29 mouse cellular contexts compared by ENCODE assay signal in genomic region chr7:122706736-122707135, GRCm38 (mm10). TPM values are rescaled to one million over a fixed set of nuclear protein-coding genes. Genes with fewer than 3 reads are reported as not detected.
DNase-seq lines count a peak whose midpoint lies in the region; ATAC-seq and TF ChIP-seq lines count a peak whose summit lies in the region.
"Had no signal": no experiment of that assay in that cellular context is flagged by ENCODE, and none has a peak within 500 bp of the region (broad histone marks: within the 10 kb centered on the region; RNA-seq: fewer than 3 reads in every experiment).

No protein-coding gene starts in this region.

- TF ChIP-seq POLR2A in cortical plate, adult 2 months (IDR thresholded peaks at IDR 0.05; ENCODE audit: extremely low read depth, insufficient read depth, low read length): no peak

- H3K4me2 ChIP-seq in embryonic facial prominence, embryonic 11.5 days (ENCODE audit: low read depth, low read length): no peak overlapping the region
- H3K4me2 ChIP-seq: embryonic facial prominence, embryonic 13.5 days; embryonic facial prominence, embryonic 15.5 days; forebrain, embryonic 12.5 days had no signal

- no peak for ATAC-seq in embryonic facial prominence, embryonic 11.5 days (replicated peaks; ENCODE audit: insufficient number of reproducible peaks, low FRiP score, low TSS enrichment, low read depth)
- no peak for ATAC-seq in granulocyte monocyte progenitor cell, adult 5-6 weeks (replicated peaks; ENCODE audit: poor library complexity, severe bottlenecking)
- ATAC-seq: activated CD4-positive, CD25-positive, alpha-beta regulatory T cell, adult 4 months; CD4-positive, CD25-positive, alpha-beta regulatory T cell, adult 4 months; forebrain, embryonic 14.5 days; forebrain, embryonic 16.5 days; Patski had no signal

- WGBS in embryonic facial prominence, embryonic 11.5 days: 32% methylated on average over 5 of the region's 5 CpGs
- 44% methylated on average over 5 of the region's 5 CpGs for WGBS in embryonic facial prominence, embryonic 10.5 days
- WGBS in heart, embryonic 10.5 days: 48% methylated on average over 5 of the region's 5 CpGs

- H3K4me3 ChIP-seq in embryonic facial prominence, embryonic 11.5 days (ENCODE audit: low read depth, low read length): no peak overlapping the region
- no peak overlapping the region for H3K4me3 ChIP-seq in embryonic facial prominence, embryonic 10.5 days
- H3K4me3 ChIP-seq in heart, embryonic 10.5 days: no peak overlapping the region
- no peak overlapping the region for H3K4me3 ChIP-seq in cortical plate, adult 2 months (ENCODE audit: insufficient read depth, low read length)
- H3K4me3 ChIP-seq: embryonic facial prominence, embryonic 13.5 days; embryonic facial prominence, embryonic 15.5 days; erythroblast, embryonic 14.5 days; forebrain, embryonic 10.5 days; forebrain, embryonic 12.5 days had no signal

- no peak overlapping the region for H3K27ac ChIP-seq in embryonic facial prominence, embryonic 11.5 days (replicated peaks; ENCODE audit: low read depth, low read length)
- H3K27ac ChIP-seq in embryonic facial prominence, embryonic 10.5 days (replicated peaks): no peak overlapping the region
- no peak overlapping the region for H3K27ac ChIP-seq in heart, embryonic 10.5 days
- H3K27ac ChIP-seq in cortical plate, adult 2 months (ENCODE audit: insufficient read depth, low read length): peak overlapping the region; percentile 61; the same call in 1 of the 2 replicates
- H3K27ac ChIP-seq: embryonic facial prominence, embryonic 13.5 days; embryonic facial prominence, embryonic 15.5 days; forebrain, embryonic 10.5 days; forebrain, embryonic 12.5 days had no signal

- no peaks in the 10 kb centered on the region for H3K36me3 ChIP-seq in embryonic facial prominence, embryonic 11.5 days (replicated peaks; ENCODE audit: control insufficient read depth, insufficient read depth, low read depth, low read length)
- H3K36me3 ChIP-seq in embryonic facial prominence, embryonic 10.5 days (replicated peaks): no peaks in the 10 kb centered on the region
- H3K36me3 ChIP-seq in heart, embryonic 10.5 days: no peaks in the 10 kb centered on the region
- H3K36me3 ChIP-seq: embryonic facial prominence, embryonic 13.5 days; embryonic facial prominence, embryonic 15.5 days; forebrain, embryonic 10.5 days; forebrain, embryonic 12.5 days; G1E had no signal

- H3K9ac ChIP-seq in embryonic facial prominence, embryonic 11.5 days (replicated peaks; ENCODE audit: low read length): no peak overlapping the region
- H3K9ac ChIP-seq: embryonic facial prominence, embryonic 13.5 days; embryonic facial prominence, embryonic 15.5 days; forebrain, embryonic 12.5 days had no signal

- no peaks in the 10 kb centered on the region for H3K4me1 ChIP-seq in embryonic facial prominence, embryonic 11.5 days (ENCODE audit: control insufficient read depth, insufficient read depth, low read length)
- peaks cover 5% of the 10 kb centered on the region; the same call in 1 of the 2 replicates for H3K4me1 ChIP-seq in embryonic facial prominence, embryonic 10.5 days
- peaks cover 6% of the 10 kb centered on the region; the same call in 1 of the 2 replicates for H3K4me1 ChIP-seq in heart, embryonic 10.5 days
- peaks cover 22% of the 10 kb centered on the region for H3K4me1 ChIP-seq in cortical plate, adult 2 months (ENCODE audit: control insufficient read depth, insufficient read depth, low read length)
- H3K4me1 ChIP-seq: embryonic facial prominence, embryonic 13.5 days; embryonic facial prominence, embryonic 15.5 days; forebrain, embryonic 10.5 days; forebrain, embryonic 12.5 days had no signal

- H3K9me3 ChIP-seq in embryonic facial prominence, embryonic 11.5 days (replicated peaks; ENCODE audit: control insufficient read depth, low read length): no peaks in the 10 kb centered on the region
- no peaks in the 10 kb centered on the region for H3K9me3 ChIP-seq in embryonic facial prominence, embryonic 10.5 days
- no peaks in the 10 kb centered on the region for H3K9me3 ChIP-seq in heart, embryonic 10.5 days
- H3K9me3 ChIP-seq: embryonic facial prominence, embryonic 13.5 days; embryonic facial prominence, embryonic 15.5 days; forebrain, embryonic 10.5 days; forebrain, embryonic 12.5 days had no signal

- DNase-seq in embryo, embryonic 10 days (ENCODE audit: low spot score): peak; percentile 10
- DNase-seq in embryo, embryonic 9.5 days (ENCODE audit: extremely low spot score): no peak
- DNase-seq in embryonic facial prominence, embryonic 11.5 days (ENCODE audit: low spot score): peak; percentile 9
- DNase-seq in embryonic facial prominence, embryonic 10.5 days (ENCODE audit: low spot score): no peak
- peak; percentile 68 for DNase-seq in heart, embryonic 10.5 days (ENCODE audit: low spot score)
- no peak for DNase-seq in heart, adult 9 months (ENCODE audit: low spot score in 2 of 2)
- DNase-seq: adrenal gland, adult 8-10 months; adrenal gland, postnatal 14 days; adrenal gland, postnatal 36 days; B cell, adult 2 months; cerebellum, adult 11-12 months; cerebellum, adult 2 months; cerebellum, adult 9-10 months; cerebellum, postnatal 10 days; cerebellum, postnatal 25 days had no signal

- no peak for TF ChIP-seq CTCF in cortical plate, adult 2 months (IDR thresholded peaks at IDR 0.05; ENCODE audit: extremely low read depth, insufficient read depth, low read length)

- H3K27me3 ChIP-seq in embryonic facial prominence, embryonic 11.5 days (ENCODE audit: control insufficient read depth, insufficient read depth, low read length): no peaks in the 10 kb centered on the region
- no peaks in the 10 kb centered on the region for H3K27me3 ChIP-seq in embryonic facial prominence, embryonic 10.5 days (replicated peaks; ENCODE audit: low read depth, poor library complexity, severe bottlenecking)
- H3K27me3 ChIP-seq in heart, embryonic 10.5 days (ENCODE audit: insufficient read depth, poor library complexity, severe bottlenecking): no peaks in the 10 kb centered on the region
- H3K27me3 ChIP-seq: embryonic facial prominence, embryonic 13.5 days; forebrain, embryonic 12.5 days; Patski had no signal

RNA-seq across cellular contexts. Expression of gene Cacng3, which starts 36.4 kb away (rescaled TPM):
- polyA plus RNA-seq in embryonic facial prominence, embryonic 11.5 days (2014; fragmentation: Nextera tagmentation; extraction: Ambion mirVana): 0.95 and 1.0 TPM in 2 replicates
- 0.06 TPM in 1 of 2 replicates, not detected in the other for polyA plus RNA-seq in embryonic facial prominence, embryonic 10.5 days (2016; fragmentation: Nextera tagmentation; extraction: Ambion mirVana)
- not detected in 2 replicates for polyA plus RNA-seq in heart, embryonic 10.5 days (2016; fragmentation: Nextera tagmentation; extraction: Ambion mirVana)
- polyA plus RNA-seq in cortical plate, adult 2 months (2012; rRNA removed): 75.6 and 77.1 TPM in 2 replicates
- not detected in 2 replicates for total RNA-seq in granulocyte monocyte progenitor cell, adult 5-6 weeks (2014; fragmentation: Nextera tagmentation)
- total RNA-seq in granulocyte monocyte progenitor cell, adult 5-6 weeks (2017): not detected in 2 replicates
- total RNA-seq: CH12.LX had no signal
- polyA plus RNA-seq: activated CD4-positive, CD25-positive, alpha-beta regulatory T cell, adult 4 months; CD4-positive, CD25-positive, alpha-beta regulatory T cell, adult 4 months; embryonic facial prominence, embryonic 13.5 days; erythroblast, embryonic 14.5 days; G1E; Patski had no signal

Comparison
In these comparisons a context has a peak if more than half of its experiments do, and no peak if none do; other contexts are left out.
1. DNase-seq: peak in embryo, embryonic 10 days (single experiment), embryonic facial prominence, embryonic 11.5 days (single experiment) and heart, embryonic 10.5 days (single experiment); none in embryo, embryonic 9.5 days (single experiment), embryonic facial prominence, embryonic 10.5 days (single experiment) and heart, adult 9 months (0 of 2).
2. RNA of gene Cacng3, which starts 36.4 kb away (polyA plus RNA-seq): 75.6 to 77.1 TPM in cortical plate, adult 2 months; 0.95 to 1.0 TPM in embryonic facial prominence, embryonic 11.5 days, 0.06 TPM in embryonic facial prominence, embryonic 10.5 days and not detected in heart, embryonic 10.5 days; every median in the first group is over 10 times any median in the second.